10 mouse cellular contexts compared by ENCODE assay signal in genomic region chr13:108542342-108542761, GRCm38 (mm10).
DNase-seq lines count a peak whose midpoint lies in the region; ATAC-seq and TF ChIP-seq lines count a peak whose summit lies in the region.
"Had no signal": no experiment of that assay in that cellular context is flagged by ENCODE, and none has a peak within 500 bp of the region (broad histone marks: within the 10 kb centered on the region; RNA-seq: fewer than 3 reads in every experiment).

No protein-coding gene starts in this region.

- H3K36me3 ChIP-seq in kidney, embryonic 16.5 days (ENCODE audit: insufficient read depth, low read length) = no peaks in the 10 kb centered on the region
- no peaks in the 10 kb centered on the region for H3K36me3 ChIP-seq in kidney, postnatal 0 days (ENCODE audit: insufficient read depth, low read length)
- H3K36me3 ChIP-seq in midbrain, embryonic 15.5 days (replicated peaks) = no peaks in the 10 kb centered on the region
- H3K36me3 ChIP-seq: lung, embryonic 15.5 days had no signal

- H3K9me3 ChIP-seq in kidney, embryonic 16.5 days (ENCODE audit: low read length) = no peaks in the 10 kb centered on the region
- no peaks in the 10 kb centered on the region for H3K9me3 ChIP-seq in kidney, postnatal 0 days (replicated peaks; ENCODE audit: low read length)
- H3K9me3 ChIP-seq in midbrain, embryonic 15.5 days = no peaks in the 10 kb centered on the region
- H3K9me3 ChIP-seq: lung, embryonic 15.5 days had no signal

- H3K4me2 ChIP-seq in kidney, embryonic 16.5 days (replicated peaks; ENCODE audit: low read depth, low read length) = no peak overlapping the region
- 0 out of 2 replicates have a peak overlapping the region, but pooled peaks have one; percentile 18 for H3K4me2 ChIP-seq in kidney, postnatal 0 days (ENCODE audit: low read length)
- H3K4me2 ChIP-seq in midbrain, embryonic 15.5 days = no peak overlapping the region
- H3K4me2 ChIP-seq: lung, embryonic 15.5 days had no signal

- H3K4me3 ChIP-seq in kidney, embryonic 16.5 days (ENCODE audit: low read length) = no peak overlapping the region
- H3K4me3 ChIP-seq in kidney, postnatal 0 days (replicated peaks; ENCODE audit: low read depth, low read length) = no peak overlapping the region
- no peak overlapping the region for H3K4me3 ChIP-seq in midbrain, embryonic 15.5 days
- H3K4me3 ChIP-seq: lung, embryonic 15.5 days had no signal

- H3K27ac ChIP-seq in kidney, embryonic 16.5 days (ENCODE audit: low read length) = no peak overlapping the region; the same call in 1 of the 2 replicates
- H3K27ac ChIP-seq in kidney, postnatal 0 days = peak overlapping the region; percentile 47; the same call in 1 of the 2 replicates
- no peak overlapping the region for H3K27ac ChIP-seq in midbrain, embryonic 15.5 days
- H3K27ac ChIP-seq: lung, embryonic 15.5 days had no signal

- DNase-seq in kidney, adult 11 months = peak; percentile 54
- peak; percentile 10 for DNase-seq in urinary bladder, postnatal 14 days (ENCODE audit: low spot score)
- DNase-seq in urinary bladder, postnatal 4 days (ENCODE audit: low spot score in 2 of 2) = no peak
- peak; percentile 66 for DNase-seq in kidney, postnatal 0 days (ENCODE audit: low spot score)
- DNase-seq in adrenal gland, postnatal 25 days = no peak
- DNase-seq: thymus, adult 2 months had no signal

- no peak for TF ChIP-seq CTCF in kidney, postnatal 0 days (IDR thresholded peaks at IDR 0.05; ENCODE audit: low read depth)

- no peak for ATAC-seq in kidney, embryonic 16.5 days (ENCODE audit: low FRiP score, low TSS enrichment)
- ATAC-seq in kidney, postnatal 0 days (replicated peaks; ENCODE audit: low FRiP score, low read depth) = no peak
- ATAC-seq in midbrain, embryonic 15.5 days (replicated peaks) = no peak
- ATAC-seq: inflammation-experienced regulatory T-cells, adult 6 months had no signal

- no peak overlapping the region for H3K9ac ChIP-seq in kidney, embryonic 16.5 days (replicated peaks; ENCODE audit: low read length)
- H3K9ac ChIP-seq in kidney, postnatal 0 days (ENCODE audit: low read depth, low read length) = no peak overlapping the region
- no peak overlapping the region for H3K9ac ChIP-seq in midbrain, embryonic 15.5 days
- H3K9ac ChIP-seq: lung, embryonic 15.5 days had no signal

- H3K27me3 ChIP-seq in kidney, embryonic 16.5 days (ENCODE audit: insufficient read depth, low read length) = no peaks in the 10 kb centered on the region
- H3K27me3 ChIP-seq in kidney, postnatal 0 days (ENCODE audit: insufficient read depth, low read length) = no peaks in the 10 kb centered on the region
- no peaks in the 10 kb centered on the region for H3K27me3 ChIP-seq in midbrain, embryonic 15.5 days (replicated peaks)
- H3K27me3 ChIP-seq: lung, embryonic 15.5 days had no signal

- WGBS in kidney, embryonic 16.5 days = 61% methylated on average over 5 of the region's 5 CpGs
- WGBS in kidney, postnatal 0 days = 48% methylated on average over 5 of the region's 5 CpGs
- 78% methylated on average over 5 of the region's 5 CpGs for WGBS in midbrain, embryonic 15.5 days

- H3K4me1 ChIP-seq in kidney, embryonic 16.5 days (ENCODE audit: insufficient read depth, low read length) = 0 out of 2 replicates have a peak, but pooled peaks cover 3% of the 10 kb centered on the region
- H3K4me1 ChIP-seq in kidney, postnatal 0 days (replicated peaks; ENCODE audit: insufficient read depth, low read length) = no peaks in the 10 kb centered on the region
- H3K4me1 ChIP-seq in midbrain, embryonic 15.5 days = no peaks in the 10 kb centered on the region
- H3K4me1 ChIP-seq: lung, embryonic 15.5 days had no signal

Comparison
In these comparisons a context has a peak if more than half of its experiments do, and no peak if none do; other contexts are left out.
1. DNase-seq: peak in kidney, adult 11 months (single experiment), urinary bladder, postnatal 14 days (single experiment) and kidney, postnatal 0 days (single experiment); none in urinary bladder, postnatal 4 days (0 of 2) and adrenal gland, postnatal 25 days (single experiment).